Mouse (Mus musculus) lung, embryonic 16.5 days (tissue): ENCODE measurements around the gene Trio. TPM values are rescaled to one million over a fixed set of nuclear protein-coding genes. Genes with fewer than 3 reads are reported as not detected.
A peak's percentile ranks its signal among the peaks of the same experiment; 100 is the strongest.

Source experiments
- ATAC-seq: fragments of 200-750 bp; cut with Nextera tagmentation; 2 replicates; pipeline ENCODE4 v1.8.0; 2017; ENCODE audit warnings: low read depth, mild to moderate bottlenecking, moderate library complexity
- H3K27ac ChIP-seq: fragments of 300-500 bp; sonication (generic); 2 replicates; pipeline ENCODE4 v1.5.1; 2014; ENCODE audit warnings: mild to moderate bottlenecking, control low read depth, low read length
- H3K27me3 ChIP-seq: fragments of 300-500 bp; sonication (generic); 2 replicates; pipeline ENCODE4 v1.6.1; 2014; ENCODE audit warnings: low read depth, low read length, mixed read lengths; ENCODE audit not compliant: control insufficient read depth, insufficient read depth
- H3K36me3 ChIP-seq: fragments of 300-500 bp; sonication (generic); 2 replicates; pipeline ENCODE4 v1.6.1; 2014; ENCODE audit warnings: low read length; ENCODE audit not compliant: control insufficient read depth, insufficient read depth
- H3K4me1 ChIP-seq: fragments of 300-500 bp; sonication (generic); replicated peaks from 2 replicates; pipeline ENCODE4 v1.6.1; 2014; ENCODE audit warnings: low read length, mixed read lengths; ENCODE audit not compliant: control insufficient read depth, insufficient read depth
- H3K4me2 ChIP-seq: fragments of 300-500 bp; sonication (generic); 2 replicates; pipeline ENCODE4 v1.6.1; 2014; ENCODE audit warnings: low read depth, low read length, control low read depth
- H3K4me3 ChIP-seq: fragments of 300-500 bp; sonication (generic); 2 replicates; pipeline ENCODE4 v1.5.1; 2014; ENCODE audit warnings: mild to moderate bottlenecking, low read length, control low read depth
- H3K9ac ChIP-seq: fragments of 300-500 bp; sonication (generic); 2 replicates; pipeline ENCODE4 v1.6.1; 2014; ENCODE audit warnings: low read length, control low read depth
- H3K9me3 ChIP-seq: fragments of 300-500 bp; sonication (generic); 2 replicates; pipeline ENCODE4 v1.6.1; 2016; ENCODE audit warnings: low read length; ENCODE audit not compliant: control insufficient read depth
- whole genome bisulfite sequencing: fragments of 180-500 bp; shearing (Covaris S2); extraction: QIAGEN DNeasy Blood & Tissue Kit; methylation state at CpG from one replicate; pipeline ENCODE4 v1.1.7; 2014; 5-methylcytosine and 5-hydroxymethylcytosine counted together
- polyA plus RNA-seq: library from polyadenylated mRNA; unstranded; fragments of >200 nt; fragmentation: Nextera tagmentation; extraction: Ambion mirVana; gene quantifications from 2 replicates; pipeline ENCODE4 v1.2.1, GENCODE M21; 2015

Gene Trio
- polyA plus RNA-seq, 1 experiment from 2014 or later: 16.4 TPM

- WGBS: 83% methylated on average over 6 of the region's 6 CpGs
Observed at GRCm38 (mm10) chr15:27927614-27928013, 98.0 kb downstream of the Trio start.

DNA sequence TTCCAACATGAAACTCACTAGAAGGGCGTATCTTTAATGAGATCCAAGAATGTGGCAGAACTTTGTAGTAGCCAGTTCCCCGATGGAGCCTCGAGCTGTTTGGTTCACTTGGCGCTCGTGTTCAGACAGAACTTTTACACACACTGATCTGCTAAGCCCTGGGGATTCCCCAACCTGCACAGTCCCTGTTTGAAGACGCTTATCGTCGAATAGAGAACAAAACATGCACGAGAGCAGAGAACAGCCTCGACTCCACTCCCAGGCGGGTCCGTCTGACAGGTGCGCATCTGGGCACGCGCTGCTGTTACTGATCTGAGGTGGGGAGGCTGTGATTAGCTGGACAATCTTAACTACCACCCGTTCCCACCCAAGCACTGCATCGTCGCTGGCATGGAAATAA lies 98.7 kb downstream of the Trio start:
- no peak overlapping the region for H3K27ac ChIP-seq
- peaks cover 32% of the 10 kb centered on the region for H3K4me1 ChIP-seq
- H3K4me2 ChIP-seq: no peak overlapping the region
- no peaks in the 10 kb centered on the region for H3K9me3 ChIP-seq
- no peak for ATAC-seq
- no peak overlapping the region for H3K9ac ChIP-seq
- H3K36me3 ChIP-seq: no peaks in the 10 kb centered on the region
- 71% methylated on average over 18 of the region's 18 CpGs for WGBS
- no peak overlapping the region for H3K4me3 ChIP-seq
- H3K27me3 ChIP-seq: no peaks in the 10 kb centered on the region

More at GRCm38 (mm10) chr15:27927614-27928013, 98.0 kb downstream of the Trio start:
- H3K9me3 ChIP-seq: no peaks in the 10 kb centered on the region
- H3K36me3 ChIP-seq: no peaks in the 10 kb centered on the region
- H3K9ac ChIP-seq: no peak overlapping the region
- H3K4me1 ChIP-seq: peaks cover 26% of the 10 kb centered on the region
- H3K4me3 ChIP-seq: no peak overlapping the region
- H3K4me2 ChIP-seq: no peak overlapping the region
- H3K27me3 ChIP-seq: no peaks in the 10 kb centered on the region
- H3K27ac ChIP-seq: no peak overlapping the region
- no peak for ATAC-seq

- no peak for ATAC-seq
- Histone ChIP-seq H3K9me3 (no peaks in the 10 kb centered on the region), H3K27ac (no peak overlapping the region), H3K4me2 (no peak overlapping the region), H3K36me3 (no peaks in the 10 kb centered on the region), H3K27me3 (no peaks in the 10 kb centered on the region), H3K4me1 (peaks cover 32% of the 10 kb centered on the region), H3K9ac (no peak overlapping the region), H3K4me3 (no peak overlapping the region)
- WGBS: 59% methylated on average over 7 of the region's 7 CpGs
Observed at GRCm38 (mm10) chr15:27926450-27926849, 99.2 kb downstream of the Trio start.

GRCm38 (mm10) chr15:27925865-27926264 lies 99.8 kb downstream of the Trio start:
- Histone ChIP-seq H3K4me1 (peaks cover 32% of the 10 kb centered on the region), H3K9ac (no peak overlapping the region), H3K4me2 (no peak overlapping the region), H3K4me3 (no peak overlapping the region), H3K36me3 (no peaks in the 10 kb centered on the region), H3K9me3 (no peaks in the 10 kb centered on the region), H3K27me3 (no peaks in the 10 kb centered on the region), H3K27ac (no peak overlapping the region)
- 28% methylated on average over 8 of the region's 8 CpGs for WGBS
- ATAC-seq: no peak

DNA sequence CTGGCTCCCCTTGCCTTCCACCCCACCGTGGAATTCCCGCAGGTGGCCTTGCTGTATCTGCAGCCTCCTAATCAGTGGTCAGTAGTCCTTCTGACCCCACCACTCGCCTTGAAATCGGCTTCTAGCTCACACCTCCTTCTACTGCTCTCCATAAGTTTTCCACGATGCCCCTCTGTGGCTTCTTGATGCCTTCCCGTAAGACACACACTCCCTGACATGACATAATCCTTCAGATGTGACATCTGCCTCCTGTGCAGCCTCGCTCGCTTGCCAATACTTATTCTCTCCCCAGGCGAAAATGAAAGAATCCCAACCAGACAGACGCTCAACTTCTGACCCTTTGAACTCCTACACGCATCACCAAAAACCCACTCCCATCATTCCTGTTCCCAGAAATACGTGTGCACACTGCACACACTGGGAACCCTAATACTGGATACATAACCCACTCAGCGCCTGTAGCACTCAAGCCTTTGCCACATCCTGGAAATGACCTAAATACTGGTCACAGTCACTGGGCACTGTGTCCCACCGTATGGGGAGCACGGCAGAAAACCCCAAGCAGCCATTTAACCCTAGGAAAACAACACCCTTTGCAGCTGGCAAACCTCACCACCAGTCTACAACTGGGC lies 100.5 kb downstream of the Trio start:
- no peak overlapping the region for H3K4me2 ChIP-seq
- no peak overlapping the region for H3K9ac ChIP-seq
- H3K4me3 ChIP-seq: no peak overlapping the region
- no peaks in the 10 kb centered on the region for H3K9me3 ChIP-seq
- H3K27me3 ChIP-seq: no peaks in the 10 kb centered on the region
- peaks cover 32% of the 10 kb centered on the region for H3K4me1 ChIP-seq
- no peak for ATAC-seq
- H3K27ac ChIP-seq: no peak overlapping the region
- 39% methylated on average over 15 of the region's 15 CpGs for WGBS
- no peaks in the 10 kb centered on the region for H3K36me3 ChIP-seq

DNA sequence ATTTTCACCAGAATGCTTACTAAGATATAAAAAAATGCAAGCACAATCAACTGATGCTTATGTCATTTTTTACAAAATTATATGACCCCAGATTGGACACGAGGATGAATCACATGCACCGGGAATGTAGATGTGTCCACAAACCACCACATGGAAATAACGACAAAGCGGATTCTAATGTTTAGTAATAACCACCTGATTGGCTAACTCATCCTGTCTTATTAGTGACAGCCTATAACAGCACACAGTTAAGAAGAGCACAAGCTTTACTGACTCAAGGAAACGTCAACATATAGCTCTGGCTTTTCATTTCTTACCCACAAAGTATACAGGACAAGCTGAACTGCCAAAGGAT lies 101.7 kb downstream of the Trio start:
- H3K9me3 ChIP-seq: no peaks in the 10 kb centered on the region
- no peak overlapping the region for H3K27ac ChIP-seq
- no peaks in the 10 kb centered on the region for H3K36me3 ChIP-seq
- 16% methylated on average over 5 of the region's 5 CpGs for WGBS
- H3K9ac ChIP-seq: no peak overlapping the region
- H3K27me3 ChIP-seq: no peaks in the 10 kb centered on the region
- no peak for ATAC-seq
- peak overlapping the region; percentile 69 for H3K4me2 ChIP-seq
- peak overlapping the region; percentile 42; the same call in 1 of the 2 replicates for H3K4me3 ChIP-seq
- H3K4me1 ChIP-seq: peaks cover 32% of the 10 kb centered on the region

- no peak overlapping the region for H3K27ac ChIP-seq
- WGBS: 9% methylated on average over 21 of the region's 21 CpGs
- peaks cover 32% of the 10 kb centered on the region for H3K4me1 ChIP-seq
- H3K36me3 ChIP-seq: no peaks in the 10 kb centered on the region
- no peak overlapping the region; the same call in 1 of the 2 replicates for H3K9ac ChIP-seq
- H3K4me3 ChIP-seq: peak overlapping the region; percentile 42
- H3K4me2 ChIP-seq: peak overlapping the region; percentile 69
- H3K9me3 ChIP-seq: no peaks in the 10 kb centered on the region
- H3K27me3 ChIP-seq: no peaks in the 10 kb centered on the region
- ATAC-seq: peak; percentile 91
Observed at GRCm38 (mm10) chr15:27923280-27923986, 102.2 kb downstream of the Trio start.

GRCm38 (mm10) chr15:27920751-27921150 lies 104.9 kb downstream of the Trio start:
- ATAC-seq: no peak
- Histone ChIP-seq H3K36me3 (no peaks in the 10 kb centered on the region), H3K4me2 (no peak overlapping the region), H3K4me3 (no peak overlapping the region), H3K4me1 (peaks cover 24% of the 10 kb centered on the region), H3K27ac (no peak overlapping the region), H3K9me3 (no peaks in the 10 kb centered on the region), H3K9ac (no peak overlapping the region), H3K27me3 (no peaks in the 10 kb centered on the region)
- 51% methylated on average over 3 of the region's 3 CpGs for WGBS

DNA sequence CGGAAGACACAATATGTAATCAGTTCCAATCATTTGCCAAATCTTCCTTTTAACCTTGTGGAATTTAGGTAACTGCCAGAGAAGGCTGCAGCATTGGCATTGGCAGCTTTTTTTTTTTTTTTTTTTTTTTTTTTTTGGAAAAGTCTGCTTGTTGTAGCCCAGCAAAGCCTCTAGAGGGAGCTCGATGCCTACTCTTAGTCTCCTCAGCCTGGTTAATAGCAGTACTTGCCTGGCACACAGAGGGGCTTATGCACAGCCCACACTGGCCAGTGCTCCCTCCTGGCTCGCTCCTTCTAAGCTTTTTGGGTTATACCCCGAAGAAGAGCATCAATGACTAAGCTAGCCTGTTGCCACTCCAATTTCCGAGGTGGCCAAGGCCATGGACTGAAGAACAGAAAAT lies 106.1 kb downstream of the Trio start:
- Histone ChIP-seq H3K9me3 (no peaks in the 10 kb centered on the region), H3K27ac (no peak overlapping the region), H3K4me2 (no peak overlapping the region), H3K9ac (no peak overlapping the region), H3K4me3 (no peak overlapping the region), H3K27me3 (no peaks in the 10 kb centered on the region), H3K36me3 (no peaks in the 10 kb centered on the region), H3K4me1 (peaks cover 16% of the 10 kb centered on the region)
- 11% methylated on average over 5 of the region's 5 CpGs for WGBS
- ATAC-seq: peak; percentile 64; the same call in 1 of the 2 replicates
